Mouse (Mus musculus): Measurements from ENCODE around the gene Stac2.

- TF ChIP-seq CTCF (IDR thresholded peaks at IDR 0.05; ENCODE audit: control insufficient read depth, insufficient read depth, low read length): no peak
- TF ChIP-seq POLR2A (IDR thresholded peaks at IDR 0.05; ENCODE audit: borderline replicate concordance, control insufficient read depth, low read depth, low read length): no peak
Observed at GRCm38 (mm10) chr11:98022253-98022554, 31.1 kb downstream of the Stac2 start.

Measured in bone marrow, adult 2 months (tissue).